Mouse (Mus musculus) liver, postnatal 0 days (tissue): ENCODE measurements around the gene Sult1c2. TPM values are rescaled to one million over a fixed set of nuclear protein-coding genes. Genes with fewer than 3 reads are reported as not detected.
"Not testable (repeated sequence)": the region's sequence is repeated elsewhere in the genome, so short reads cannot be mapped to it uniquely, and the experiment has no call there.

Experiments used
- ATAC-seq: fragments of 200-750 bp; cut with Nextera tagmentation; 2 replicates; pipeline ENCODE4 v1.8.0; 2017; ENCODE audit warnings: mild to moderate bottlenecking, moderate library complexity
- DNase-seq: peaks from one replicate; pipeline ENCODE4 v3.0.0-alpha.2; 2016
- H3K27ac ChIP-seq: fragments of 300-500 bp; sonication (generic); 2 replicates; pipeline ENCODE4 v1.5.1; 2014; ENCODE audit warnings: antibody characterized with exemption, moderate library complexity, mild to moderate bottlenecking, low read depth
- H3K27me3 ChIP-seq: fragments of 300-500 bp; sonication (generic); 2 replicates; pipeline ENCODE4 v1.6.1; 2014; ENCODE audit warnings: low read length, control low read depth, mixed read lengths; ENCODE audit not compliant: insufficient read depth
- H3K36me3 ChIP-seq: fragments of 300-500 bp; sonication (generic); replicated peaks from 2 replicates; pipeline ENCODE4 v1.6.1; 2014; ENCODE audit warnings: mild to moderate bottlenecking, control low read depth, low read length, moderate library complexity, mixed read lengths; ENCODE audit not compliant: insufficient read depth
- H3K4me1 ChIP-seq: fragments of 300-500 bp; sonication (generic); 2 replicates; pipeline ENCODE4 v1.6.1; 2014; ENCODE audit warnings: antibody characterized with exemption, mild to moderate bottlenecking, control low read depth; ENCODE audit not compliant: insufficient read depth
- H3K4me2 ChIP-seq: fragments of 300-500 bp; sonication (generic); 2 replicates; pipeline ENCODE4 v1.6.1; 2014; ENCODE audit warnings: low read depth, mild to moderate bottlenecking, low read length, moderate library complexity, mixed read lengths
- H3K4me3 ChIP-seq: fragments of 300-500 bp; sonication (generic); 2 replicates; pipeline ENCODE4 v1.5.1; 2014; ENCODE audit warnings: low read depth, low read length
- H3K9ac ChIP-seq: fragments of 300-500 bp; sonication (generic); replicated peaks from 2 replicates; pipeline ENCODE4 v1.6.1; 2014; ENCODE audit warnings: mild to moderate bottlenecking, moderate library complexity
- H3K9me3 ChIP-seq: fragments of 300-500 bp; sonication (generic); 2 replicates; pipeline ENCODE4 v1.6.1; 2016; ENCODE audit warnings: mild to moderate bottlenecking, control low read depth, low read length, mixed read lengths
- CTCF ChIP-seq: sonication (generic); IDR thresholded peaks from 2 replicates; pipeline ENCODE4 v1.5.1; 2016; ENCODE audit warnings: antibody characterized with exemption, low read depth
- EP300 ChIP-seq: IDR thresholded peaks from 2 replicates; pipeline ENCODE4 v1.6.1; 2016; ENCODE audit warnings: antibody characterized with exemption, low read depth, mild to moderate bottlenecking
- WGBS: fragments of 180-500 bp; shearing (Covaris S2); extraction: QIAGEN DNeasy Blood & Tissue Kit; methylation state at CpG from one replicate; pipeline ENCODE4 v1.1.7; 2014; ENCODE audit not compliant: insufficient replicate concordance; 5-methylcytosine and 5-hydroxymethylcytosine counted together
- polyA plus RNA-seq: library from polyadenylated mRNA; unstranded; fragments of >200 nt; fragmentation: Nextera tagmentation; extraction: Ambion mirVana; gene quantifications from 2 replicates; pipeline ENCODE4 v1.2.1, GENCODE M21; 2015

Gene Sult1c2
- 2.7 and 3.5 TPM in 2 replicates for polyA plus RNA-seq

- Histone ChIP-seq H3K9ac (no peak within 1 kb of the TSS), H3K27me3 (no peaks in the 10 kb centered on the region), H3K27ac (no peak within 1 kb of the TSS), H3K4me1 (no peaks in the 10 kb centered on the region), H3K9me3 (no peaks in the 10 kb centered on the region), H3K4me2 (no peak within 1 kb of the TSS), H3K36me3 (no peaks in the 10 kb centered on the region), H3K4me3 (no peak within 1 kb of the TSS)
- no peak for DNase-seq
- peak; percentile 59 for ATAC-seq
- WGBS, result 65% methylated on average over 4 of the region's 4 CpGs
- TF ChIP-seq EP300, result no peak
- TF ChIP-seq CTCF, result no peak
Measured at GRCm38 (mm10) chr17:53846206-53846605, at the start of gene Sult1c2. TSS of gene Sult1c2 (minus strand) at chr17:53846339.

GRCm38 (mm10) chr17:53879006-53879675 lies 33.0 kb upstream of the Sult1c2 start:
- 71% methylated on average over 7 of the region's 7 CpGs for WGBS

DNA sequence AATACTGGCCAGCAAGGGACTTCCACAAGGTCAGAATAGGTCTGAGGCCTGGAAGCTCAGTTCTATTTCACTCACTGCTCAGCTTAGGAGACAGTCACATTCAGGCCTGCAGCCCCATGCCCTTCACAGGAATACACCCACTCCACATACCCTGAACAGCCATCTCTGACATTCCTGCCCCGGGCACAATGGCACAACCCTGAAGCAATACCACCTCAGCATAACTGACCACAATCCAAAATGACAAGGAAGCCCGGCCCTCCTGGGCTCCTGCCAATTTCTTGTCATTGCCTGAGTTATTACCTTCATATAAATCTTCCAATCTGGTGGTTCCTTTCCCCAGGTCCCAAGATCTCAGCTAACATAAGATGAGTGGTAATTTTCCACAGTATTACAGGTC lies 28.3 kb upstream of the Sult1c2 start:
- Histone ChIP-seq H3K4me3 (no peak overlapping the region), H3K9me3 (no peaks in the 10 kb centered on the region), H3K4me2 (no peak overlapping the region), H3K4me1 (no peaks in the 10 kb centered on the region), H3K27me3 (no peaks in the 10 kb centered on the region), H3K27ac (no peak overlapping the region), H3K36me3 (no peaks in the 10 kb centered on the region), H3K9ac (no peak overlapping the region)
- no peak for DNase-seq
- 80% methylated on average over 2 of the region's 2 CpGs for WGBS
- no peak for ATAC-seq
- TF ChIP-seq CTCF (no peak), EP300 (no peak)

More at GRCm38 (mm10) chr17:53879006-53879675, 33.0 kb upstream of the Sult1c2 start:
- not testable (repeated sequence) for H3K4me2 ChIP-seq, H3K9me3 ChIP-seq, H3K9ac ChIP-seq, H3K4me3 ChIP-seq, H3K36me3 ChIP-seq, DNase-seq, ATAC-seq, H3K27ac ChIP-seq, H3K27me3 ChIP-seq, H3K4me1 ChIP-seq

DNA sequence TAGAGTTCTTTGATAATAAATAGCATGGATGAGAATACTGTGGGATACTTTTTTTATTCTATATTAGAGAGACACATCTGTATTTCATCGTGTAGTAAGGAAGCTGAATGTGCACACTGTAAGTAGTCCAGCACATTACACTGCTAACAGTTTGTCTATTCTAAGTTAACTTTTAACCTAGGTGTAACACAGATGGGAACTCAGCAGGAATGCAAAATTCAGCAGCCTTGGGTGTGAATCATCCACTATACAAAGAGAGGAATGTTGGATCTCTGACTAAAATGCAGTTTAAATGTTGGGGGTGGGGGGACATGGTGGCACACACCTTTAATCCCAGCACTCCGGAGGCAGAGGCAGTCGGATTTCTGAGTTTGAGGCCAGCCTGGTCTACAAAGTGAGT lies 26.1 kb upstream of the Sult1c2 start:
- H3K27me3 ChIP-seq, result no peaks in the 10 kb centered on the region
- no peak overlapping the region for H3K27ac ChIP-seq
- no peak overlapping the region for H3K9ac ChIP-seq
- H3K9me3 ChIP-seq, result no peaks in the 10 kb centered on the region
- H3K36me3 ChIP-seq, result no peaks in the 10 kb centered on the region
- TF ChIP-seq EP300, result no peak
- no peak for TF ChIP-seq CTCF
- no peaks in the 10 kb centered on the region for H3K4me1 ChIP-seq
- 65% methylated on average over 3 of the region's 3 CpGs for WGBS
- H3K4me3 ChIP-seq, result no peak overlapping the region
- DNase-seq, result no peak
- no peak for ATAC-seq
- no peak overlapping the region for H3K4me2 ChIP-seq

DNA sequence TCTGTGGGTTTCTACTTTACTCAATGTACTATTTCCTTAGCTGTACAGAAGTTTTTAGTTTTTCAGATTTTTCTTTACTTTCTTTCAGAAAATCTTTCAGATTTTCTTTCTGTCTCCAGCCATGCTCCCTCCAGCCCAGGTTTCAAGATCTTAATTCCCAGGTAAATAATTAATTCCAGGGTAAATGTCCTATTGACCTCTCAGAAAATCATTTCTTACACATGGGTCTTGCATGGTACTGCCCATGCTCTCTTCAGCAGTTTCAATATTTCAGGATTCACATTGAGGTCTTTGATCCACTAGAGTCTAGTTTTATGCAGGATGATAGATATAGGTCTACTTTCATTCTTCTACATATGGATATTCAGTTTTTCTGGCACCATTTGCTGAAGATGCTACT lies 23.8 kb upstream of the Sult1c2 start:
- H3K4me1 ChIP-seq, result no peaks in the 10 kb centered on the region
- ATAC-seq (no peak), DNase-seq (no peak)
- H3K36me3 ChIP-seq, result no peaks in the 10 kb centered on the region
- no peaks in the 10 kb centered on the region for H3K27me3 ChIP-seq
- no peak for TF ChIP-seq CTCF
- no peak for TF ChIP-seq EP300
- H3K9me3 ChIP-seq, result no peaks in the 10 kb centered on the region
- H3K4me3 ChIP-seq, result no peak overlapping the region
- no peak overlapping the region for H3K9ac ChIP-seq
- H3K27ac ChIP-seq, result no peak overlapping the region
- no peak overlapping the region for H3K4me2 ChIP-seq

DNA sequence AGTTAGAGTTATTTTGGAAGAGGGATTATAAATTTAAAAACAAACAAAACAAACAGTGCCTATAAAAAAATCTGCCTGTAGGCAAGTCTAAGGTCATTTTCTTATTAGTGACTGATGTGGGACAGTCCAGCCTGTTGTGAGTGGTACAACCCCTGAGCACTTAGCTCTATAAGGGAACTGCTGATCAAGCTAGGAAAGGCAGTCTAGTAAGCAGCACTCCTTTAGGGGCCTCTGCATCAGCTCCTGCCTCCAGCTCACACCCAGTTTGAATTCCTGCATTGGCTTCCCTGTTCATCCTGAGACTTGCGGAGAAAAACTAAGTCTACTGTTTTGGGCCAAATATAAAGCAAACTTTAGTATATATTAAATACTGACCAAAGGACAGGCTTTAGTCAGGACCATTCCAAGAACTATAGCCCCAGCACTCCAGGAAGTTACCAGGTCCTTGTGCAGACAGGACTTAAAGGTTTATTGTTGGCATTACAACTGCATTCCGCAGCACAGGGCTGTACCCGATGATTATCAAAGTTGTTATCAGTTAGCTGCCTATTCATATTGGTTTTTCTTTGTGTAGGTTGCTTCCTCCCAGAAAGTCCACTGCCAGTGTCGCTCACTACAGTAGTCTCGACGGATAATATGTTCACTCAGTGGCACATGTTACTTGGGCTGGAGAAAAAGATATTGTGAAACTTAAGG lies 19.3 kb upstream of the Sult1c2 start:
- TF ChIP-seq CTCF, result no peak
- TF ChIP-seq EP300, result no peak
- Histone ChIP-seq H3K4me1 (no peaks in the 10 kb centered on the region), H3K9me3 (no peaks in the 10 kb centered on the region), H3K4me3 (no peak overlapping the region), H3K36me3 (no peaks in the 10 kb centered on the region), H3K9ac (no peak overlapping the region), H3K4me2 (no peak overlapping the region), H3K27ac (no peak overlapping the region), H3K27me3 (no peaks in the 10 kb centered on the region)
- no peak for DNase-seq
- 54% methylated on average over 6 of the region's 6 CpGs for WGBS
- no peak for ATAC-seq

- Histone ChIP-seq H3K36me3 (no peaks in the 10 kb centered on the region), H3K4me1 (no peaks in the 10 kb centered on the region), H3K9me3 (no peaks in the 10 kb centered on the region), H3K4me3 (no peak overlapping the region), H3K27ac (no peak overlapping the region), H3K4me2 (no peak overlapping the region), H3K27me3 (no peaks in the 10 kb centered on the region), H3K9ac (no peak overlapping the region)
- no peak for TF ChIP-seq EP300
- TF ChIP-seq CTCF, result no peak
- no peak for ATAC-seq
- DNase-seq, result no peak
Measured at GRCm38 (mm10) chr17:53860548-53860947, 14.4 kb upstream of the Sult1c2 start.
